Mouse (Mus musculus) liver, adult 2 months (tissue): Measurements from ENCODE around the gene Mmp17.

Experiments
- CTCF ChIP-seq: fragments of 200-500 bp; IDR thresholded peaks from 2 replicates; pipeline ENCODE4 v1.5.1; 2011; ENCODE audit warnings: low read depth, low read length, control low read depth
- POLR2A ChIP-seq: fragments of 200-500 bp; IDR thresholded peaks from 2 replicates; pipeline ENCODE4 v1.6.1; 2011; ENCODE audit warnings: low read length, control low read depth; ENCODE audit not compliant: insufficient read depth; ENCODE audit errors: extremely low read depth

DNA sequence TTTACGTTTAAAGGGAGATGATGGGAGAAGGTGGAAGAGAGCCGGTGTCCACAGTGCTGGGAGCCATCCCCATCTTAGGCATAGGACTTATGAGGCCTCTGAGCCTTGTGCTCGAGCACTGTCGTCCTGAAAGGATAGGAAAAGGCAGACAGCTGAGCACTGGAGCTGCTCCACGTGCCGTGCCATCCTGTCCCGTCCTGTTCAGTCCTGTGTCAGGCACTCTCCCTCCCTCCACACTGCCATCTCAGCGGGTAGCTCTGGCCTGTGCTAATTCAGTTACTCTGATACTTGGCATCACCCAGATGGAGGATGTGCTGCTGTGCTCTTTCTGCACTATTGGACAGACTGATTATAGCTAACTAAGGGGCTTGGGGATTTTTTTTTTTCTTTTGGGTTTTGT, 21.6 kb upstream of the Mmp17 start:
- TF ChIP-seq CTCF (no peak), POLR2A (no peak)
